Mouse (Mus musculus): ENCODE measurements around the gene Gm9857. TPM values are rescaled to one million over a fixed set of nuclear protein-coding genes. Genes with fewer than 3 reads are reported as not detected.

Gm9857 gene
- total RNA-seq (2021): not detected
- long read RNA-seq, experiment 1: 0 reads
- long read RNA-seq, experiment 2: 0 reads

GRCm38 (mm10) chr3:108940001-108940633, at the start of gene Gm9857:
Gene Gm9857 (minus strand): TSS chr3:108940445.
- DNase-seq: no peak

DNA sequence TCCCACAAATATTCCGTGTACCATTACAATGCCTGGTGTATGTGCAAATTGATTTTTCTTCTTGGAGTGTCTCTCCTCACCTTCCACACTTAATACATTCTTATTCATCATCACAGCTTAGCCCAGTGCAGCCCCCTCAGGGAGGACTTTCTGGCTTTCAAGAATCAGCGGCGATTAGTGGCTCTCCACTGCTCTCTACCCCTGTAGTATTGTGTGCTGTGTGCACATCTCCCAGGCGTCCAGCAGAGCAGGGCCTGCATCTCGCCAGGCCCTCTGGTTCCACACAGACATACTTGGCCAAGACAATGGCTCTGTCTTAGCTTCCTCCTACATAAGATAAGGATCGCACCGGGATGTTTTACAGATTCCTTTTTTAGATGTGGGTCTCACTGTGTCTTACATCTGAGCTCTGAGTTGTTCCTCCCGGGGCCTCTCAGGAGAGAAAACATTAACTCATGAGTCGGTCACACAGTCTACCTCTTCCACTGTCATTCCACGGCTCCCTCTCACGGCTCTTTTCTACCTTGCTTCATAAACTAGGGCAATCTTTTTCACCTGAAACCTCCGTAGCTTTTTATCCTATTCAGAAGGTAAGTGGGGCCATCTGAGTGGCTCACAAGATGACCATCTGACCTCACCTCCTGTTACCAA, 46.9 kb upstream of the Gm9857 start:
- DNase-seq: no peak

- DNase-seq: no peak
Measured at GRCm38 (mm10) chr3:108986534-108986933, 46.3 kb upstream of the Gm9857 start.

- no peak for DNase-seq
Measured at GRCm38 (mm10) chr3:108983989-108984388, 43.7 kb upstream of the Gm9857 start.

- no peak for DNase-seq
Measured at GRCm38 (mm10) chr3:108981946-108982345, 41.7 kb upstream of the Gm9857 start.

- peak in 1 of 2 experiments; percentile 27 for DNase-seq
Measured at GRCm38 (mm10) chr3:108977340-108978030, 37.2 kb upstream of the Gm9857 start.

GRCm38 (mm10) chr3:108974920-108975485, 34.8 kb upstream of the Gm9857 start:
- DNase-seq: no peak

- no peak for DNase-seq
Measured at GRCm38 (mm10) chr3:108973980-108974660, 33.9 kb upstream of the Gm9857 start.

GRCm38 (mm10) chr3:108966051-108966450, 25.8 kb upstream of the Gm9857 start:
- no peak for DNase-seq

DNA sequence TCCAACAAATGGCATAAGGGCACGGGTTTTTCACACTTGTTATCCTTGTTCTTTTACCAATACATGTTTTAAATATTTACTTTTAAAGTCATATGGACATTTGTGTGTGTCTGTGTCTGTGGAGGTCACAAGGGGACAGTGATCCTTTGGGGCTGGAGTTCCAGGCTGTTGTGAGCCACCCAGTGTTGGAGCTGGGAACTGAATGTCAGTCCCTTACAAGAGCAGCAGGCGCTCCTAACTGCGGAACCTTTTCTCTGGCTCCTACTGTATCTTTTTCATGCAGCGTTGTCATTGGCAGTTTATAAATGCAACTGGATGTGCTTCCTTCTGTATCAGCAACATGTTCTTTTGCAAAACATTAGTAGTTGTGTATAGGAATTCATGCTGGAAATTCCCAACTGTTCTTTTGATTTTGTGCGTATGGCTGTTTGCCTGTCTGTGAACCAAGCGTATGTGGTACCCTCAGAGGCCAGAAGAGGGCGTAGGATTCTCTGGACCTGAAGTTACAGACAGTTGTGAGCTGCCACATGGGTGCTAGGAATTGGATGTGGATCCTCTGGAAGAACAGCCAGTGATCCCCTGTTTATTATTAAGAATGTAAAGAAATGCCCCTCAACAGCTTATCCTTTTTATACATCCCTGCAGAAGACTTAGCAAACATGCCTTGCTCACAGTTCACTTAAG, 24.3 kb upstream of the Gm9857 start:
- DNase-seq: no peak

GRCm38 (mm10) chr3:108963776-108964175, 23.5 kb upstream of the Gm9857 start:
- no peak for DNase-seq

DNA sequence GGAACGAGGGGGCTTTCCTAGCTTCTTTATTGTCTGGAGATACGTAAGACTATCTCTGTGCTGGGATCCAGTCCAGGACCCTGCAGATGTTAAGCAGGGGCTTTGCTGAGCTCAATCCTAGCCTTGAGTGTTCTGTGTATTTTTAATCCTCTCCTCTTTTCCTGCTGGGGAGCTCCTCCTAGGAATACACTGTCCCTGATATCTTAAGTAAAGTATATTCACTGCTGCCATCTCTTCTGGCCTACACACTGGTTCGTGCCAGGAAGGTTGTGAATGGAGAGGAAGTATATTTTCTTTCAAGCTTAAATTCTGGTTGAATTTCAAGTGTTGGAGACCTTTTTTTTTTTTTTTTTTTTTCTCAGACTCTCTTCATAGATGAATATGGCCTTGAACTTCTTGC, 23.0 kb upstream of the Gm9857 start:
- DNase-seq: no peak

DNA sequence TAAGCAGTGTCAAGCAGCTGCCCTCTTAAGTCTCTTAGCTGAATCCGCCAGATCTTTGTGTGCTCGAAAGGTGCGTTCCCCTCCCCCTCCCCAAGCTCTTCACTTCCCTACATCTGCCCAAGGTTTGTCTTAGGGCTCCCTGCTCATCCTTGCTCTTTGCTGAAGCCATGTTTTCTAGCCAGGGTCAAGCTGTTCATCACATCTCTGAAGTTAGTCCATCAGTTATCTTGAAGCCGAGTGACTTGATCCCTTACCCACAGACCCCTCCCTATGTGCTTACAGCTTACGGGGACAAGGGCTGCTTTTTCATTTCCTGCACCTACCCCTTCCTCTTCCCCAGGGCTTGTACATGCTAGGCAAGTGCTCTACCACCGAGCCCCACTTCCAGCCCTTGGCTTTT, 21.4 kb upstream of the Gm9857 start:
- DNase-seq: no peak

GRCm38 (mm10) chr3:108961226-108961625, 21.0 kb upstream of the Gm9857 start:
- DNase-seq: no peak

DNA sequence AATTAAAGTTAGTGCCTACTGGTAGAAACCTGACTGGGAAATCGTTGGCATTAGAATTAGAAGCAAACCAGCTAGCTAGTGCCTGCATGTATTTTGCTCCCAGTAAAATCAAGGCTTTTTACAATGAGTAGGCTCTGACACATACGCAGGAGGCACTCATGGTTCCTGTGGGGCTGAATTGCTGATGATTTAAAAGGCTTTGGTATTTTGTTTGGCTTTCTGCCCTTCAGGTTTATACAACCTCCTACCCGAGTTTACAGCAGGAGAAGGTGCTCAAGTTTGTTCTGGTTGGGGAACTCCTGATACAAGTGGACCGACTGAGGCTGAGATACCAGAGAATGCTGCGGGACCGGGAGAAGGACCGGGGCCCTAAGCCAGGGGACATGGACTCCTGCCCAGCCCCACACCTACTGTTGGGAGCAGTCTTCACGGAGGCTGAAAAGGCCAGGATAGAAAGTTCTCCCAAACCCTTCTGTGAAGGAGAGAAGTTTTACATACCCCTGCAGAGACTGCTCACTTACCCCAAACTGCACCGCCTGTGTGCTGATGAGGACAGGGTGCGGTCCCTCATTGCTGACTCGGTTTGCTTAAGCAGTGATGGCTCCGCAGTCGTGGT, 19.5 kb upstream of the Gm9857 start:
- peak in 1 of 2 experiments; percentile 6 for DNase-seq

DNA sequence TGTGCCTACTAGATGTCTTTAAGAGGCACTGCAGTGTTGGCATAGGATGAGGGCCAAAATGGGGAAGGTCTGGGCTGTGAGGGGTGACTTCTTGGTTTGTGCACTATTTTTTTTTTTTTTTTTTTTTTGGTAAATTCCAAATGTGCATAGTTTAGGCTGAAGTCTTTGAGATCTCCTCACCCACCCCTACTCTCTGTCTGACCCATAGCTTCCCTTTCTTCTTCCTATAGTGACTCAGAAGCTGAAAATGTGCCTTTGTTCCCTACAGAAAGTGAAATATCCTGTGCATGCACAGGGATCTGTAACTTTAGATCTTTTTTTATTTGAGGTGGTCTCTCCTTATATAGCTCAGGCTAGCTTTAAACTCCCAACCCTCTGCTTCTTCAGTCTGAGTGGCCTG, 17.7 kb upstream of the Gm9857 start:
- no peak for DNase-seq

GRCm38 (mm10) chr3:108940996-108941395, 751 bp upstream of the Gm9857 start:
- no peak for DNase-seq

GRCm38 (mm10) chr3:108939573-108939972, 672 bp downstream of the Gm9857 start, which contains the start of gene Henmt1:
Gene Henmt1 (plus strand): TSS chr3:108939873.
- no peak for DNase-seq

GRCm38 (mm10) chr3:108938691-108939090, 1.6 kb downstream of the Gm9857 start:
- no peak for DNase-seq

- DNase-seq: peak; percentile 10 to 34
Measured at GRCm38 (mm10) chr3:108933557-108933956, 6.7 kb downstream of the Gm9857 start.

DNA sequence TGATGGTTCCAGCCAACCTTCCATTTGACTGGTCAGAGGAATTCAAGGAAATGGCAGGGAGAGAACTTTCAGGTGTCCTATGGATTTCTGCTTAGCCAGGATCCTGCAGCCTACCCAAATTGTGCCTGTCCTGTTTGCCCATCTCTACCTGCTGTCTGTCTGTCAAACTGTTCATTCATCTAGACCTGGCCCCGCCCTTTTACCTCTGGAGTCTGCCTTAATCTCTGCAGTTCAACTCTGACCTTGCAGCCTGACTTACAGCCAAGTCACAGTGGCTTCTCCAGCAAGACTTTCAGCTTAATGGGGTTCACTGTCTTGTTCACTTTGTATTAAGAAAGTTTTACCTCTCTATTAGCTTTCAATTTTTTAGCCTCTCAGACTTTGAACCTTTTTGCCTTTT, 13.9 kb downstream of the Gm9857 start:
- no peak for DNase-seq
